Mouse (Mus musculus) erythroblast, embryonic 14.5 days (primary cell): ENCODE results near the gene Cd180. TPM values are rescaled to one million over a fixed set of nuclear protein-coding genes. Genes with fewer than 3 reads are reported as not detected.
A peak's percentile ranks its signal among the peaks of the same experiment; 100 is the strongest.
"Not testable (repeated sequence)": the region's sequence is repeated elsewhere in the genome, so short reads cannot be mapped to it uniquely, and the experiment has no call there.

Source experiments
- H3K27me3 ChIP-seq: 2 replicates; pipeline ENCODE4 v1.6.1; 2012; ENCODE audit warnings: inconsistent platforms; ENCODE audit not compliant: control insufficient read depth
- H3K36me3 ChIP-seq: 2 replicates; pipeline ENCODE4 v1.6.1; 2012; ENCODE audit warnings: mild to moderate bottlenecking, inconsistent platforms; ENCODE audit not compliant: control insufficient read depth
- H3K4me1 ChIP-seq: 2 replicates; pipeline ENCODE4 v1.6.1; 2012; ENCODE audit warnings: inconsistent platforms; ENCODE audit not compliant: control insufficient read depth
- H3K4me3 ChIP-seq: replicated peaks from 2 replicates; pipeline ENCODE3; 2012; ENCODE audit warnings: moderate library complexity, mild to moderate bottlenecking, inconsistent platforms
- H3K9me3 ChIP-seq: 2 replicates; pipeline ENCODE4 v1.6.1; 2012; ENCODE audit warnings: low read length, inconsistent platforms, mixed read lengths; ENCODE audit not compliant: control insufficient read depth
- GATA1 ChIP-seq: IDR thresholded peaks from 2 replicates; pipeline ENCODE4 v1.6.1; 2012; ENCODE audit warnings: low read length, inconsistent platforms, mixed read lengths
- TAL1 ChIP-seq: IDR thresholded peaks from 3 replicates; pipeline ENCODE4 v1.6.1; 2012; ENCODE audit warnings: low read length, inconsistent platforms, mixed read lengths
- polyA plus RNA-seq: library from polyadenylated mRNA; stranded (reverse); fragments of >175 nt; gene quantifications from 2 replicates; pipeline ENCODE4 v1.2.3, GENCODE M21; 2012

The Cd180 gene
- polyA plus RNA-seq, 1 experiment: not detected

DNA sequence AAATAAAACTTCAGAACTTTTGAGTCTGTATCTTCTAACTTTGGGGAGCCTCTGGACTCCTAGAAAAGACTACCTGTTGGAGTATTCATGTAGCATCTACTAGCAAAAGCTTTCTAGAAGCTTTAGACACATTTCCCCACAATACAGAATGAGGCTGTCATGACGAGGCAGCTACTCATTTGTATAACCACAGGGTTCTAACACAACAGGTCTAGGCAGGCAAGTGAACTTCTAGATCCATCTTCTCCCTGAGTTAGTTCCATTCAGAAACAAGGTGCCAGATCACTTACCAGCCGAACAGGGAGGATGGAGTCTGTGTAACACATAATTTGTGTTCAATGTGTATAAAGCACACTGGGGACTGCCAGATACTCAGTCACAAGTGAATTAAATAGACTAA is 32.5 kb downstream of the Cd180 start:
- no peaks in the 10 kb centered on the region for H3K36me3 ChIP-seq
- TF ChIP-seq TAL1 (no peak), GATA1 (no peak)
- H3K4me1 ChIP-seq: peaks cover 17% of the 10 kb centered on the region
- no peaks in the 10 kb centered on the region; the same call in 1 of the 2 replicates for H3K27me3 ChIP-seq
- H3K4me3 ChIP-seq: no peak overlapping the region
- H3K9me3 ChIP-seq: no peaks in the 10 kb centered on the region

DNA sequence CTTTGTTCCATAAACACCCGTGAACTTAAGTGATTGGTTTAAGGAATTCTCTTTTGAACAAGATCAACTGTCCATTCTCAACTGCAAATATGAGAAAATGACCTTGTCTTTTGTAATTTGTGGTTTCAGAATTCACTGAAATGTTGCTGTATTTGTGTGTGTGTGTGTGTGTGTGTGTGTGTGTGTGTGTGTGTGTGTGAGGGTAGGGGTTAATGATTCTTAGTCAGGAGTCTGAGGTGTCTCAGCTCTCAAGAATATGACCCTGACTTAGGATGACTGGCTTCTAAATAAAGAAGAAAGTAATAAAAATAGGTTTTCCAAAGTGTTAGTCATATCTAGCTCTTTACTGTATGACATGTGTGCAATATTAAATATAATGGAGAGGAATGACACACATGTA is 33.5 kb downstream of the Cd180 start:
- Histone ChIP-seq H3K36me3 (no peaks in the 10 kb centered on the region), H3K27me3 (no peaks in the 10 kb centered on the region; the same call in 1 of the 2 replicates), H3K9me3 (no peaks in the 10 kb centered on the region), H3K4me1 (peaks cover 17% of the 10 kb centered on the region), H3K4me3 (no peak overlapping the region)
- TF ChIP-seq GATA1 (no peak), TAL1 (no peak)

DNA sequence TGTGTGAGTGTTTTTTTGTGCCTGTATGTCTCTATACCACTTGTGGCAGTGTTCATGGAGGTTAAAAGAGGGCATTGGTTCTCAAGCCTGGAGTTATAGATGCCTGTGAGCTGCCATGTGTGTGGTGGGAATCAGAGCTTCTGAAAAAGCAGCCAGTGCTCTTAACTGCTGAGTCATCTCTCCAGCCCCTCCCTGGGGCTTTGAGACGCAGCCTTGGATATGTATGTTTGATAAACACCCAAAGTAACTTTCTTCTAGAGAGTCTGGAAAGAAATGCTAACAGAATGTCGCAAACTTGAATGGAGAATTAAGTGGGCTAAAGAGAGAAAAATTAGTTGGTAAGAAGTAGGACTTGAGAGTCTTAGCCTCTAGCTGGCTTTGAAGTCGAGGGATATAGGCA is 34.7 kb downstream of the Cd180 start:
- no peaks in the 10 kb centered on the region; the same call in 1 of the 2 replicates for H3K27me3 ChIP-seq
- H3K4me3 ChIP-seq: no peak overlapping the region
- no peaks in the 10 kb centered on the region for H3K36me3 ChIP-seq
- peaks cover 17% of the 10 kb centered on the region for H3K4me1 ChIP-seq
- H3K9me3 ChIP-seq: no peaks in the 10 kb centered on the region
- TF ChIP-seq GATA1: no peak
- TF ChIP-seq TAL1: no peak

DNA sequence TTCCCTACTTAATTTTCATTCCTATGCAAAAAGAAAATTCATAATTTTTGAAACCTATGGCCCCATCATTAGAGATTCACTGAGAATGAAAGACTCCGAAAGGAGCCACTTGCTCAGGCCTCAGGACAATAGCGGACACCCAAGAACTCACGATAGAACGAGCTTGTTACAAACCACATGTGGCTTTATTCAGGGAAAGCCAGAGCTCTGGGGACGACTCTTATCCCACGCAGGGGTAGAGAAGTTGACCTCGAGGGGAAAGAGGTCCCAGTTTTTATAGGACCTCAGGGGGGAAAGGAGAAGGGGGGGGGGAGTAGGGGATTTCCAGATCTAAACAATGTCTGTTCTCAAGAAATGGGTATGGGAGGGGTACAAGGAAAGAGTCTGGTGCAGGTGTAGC is 35.6 kb downstream of the Cd180 start:
- not testable (repeated sequence) for H3K36me3 ChIP-seq, H3K9me3 ChIP-seq, H3K27me3 ChIP-seq

DNA sequence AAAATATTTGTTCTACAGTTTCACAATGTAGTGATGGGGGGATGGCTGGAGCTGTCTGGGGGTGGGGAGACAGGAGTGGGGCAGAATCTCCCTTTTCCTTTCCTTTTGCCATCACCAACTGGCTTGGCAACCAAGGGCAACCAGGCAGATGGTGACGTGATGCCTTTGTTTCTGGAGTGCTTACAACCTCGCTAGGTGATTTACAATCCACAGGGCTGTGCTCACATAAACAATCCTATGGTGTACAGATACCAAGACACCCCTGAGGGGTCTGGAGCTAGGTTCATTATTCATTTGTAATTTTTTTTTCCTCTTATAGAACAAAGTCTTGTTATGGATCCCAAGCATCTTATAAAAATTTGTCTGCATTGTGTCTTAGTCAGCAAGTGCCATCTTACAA is 39.7 kb downstream of the Cd180 start:
- Histone ChIP-seq H3K9me3 (no peaks in the 10 kb centered on the region), H3K36me3 (peaks cover 27% of the 10 kb centered on the region), H3K4me1 (peaks cover 20% of the 10 kb centered on the region), H3K27me3 (no peaks in the 10 kb centered on the region), H3K4me3 (no peak overlapping the region)
- TF ChIP-seq GATA1 (no peak), TAL1 (no peak)

More for the DNA sequence above, 35.6 kb downstream of the Cd180 start:
- peaks cover 18% of the 10 kb centered on the region for H3K4me1 ChIP-seq
- H3K4me3 ChIP-seq: not testable (repeated sequence)

DNA sequence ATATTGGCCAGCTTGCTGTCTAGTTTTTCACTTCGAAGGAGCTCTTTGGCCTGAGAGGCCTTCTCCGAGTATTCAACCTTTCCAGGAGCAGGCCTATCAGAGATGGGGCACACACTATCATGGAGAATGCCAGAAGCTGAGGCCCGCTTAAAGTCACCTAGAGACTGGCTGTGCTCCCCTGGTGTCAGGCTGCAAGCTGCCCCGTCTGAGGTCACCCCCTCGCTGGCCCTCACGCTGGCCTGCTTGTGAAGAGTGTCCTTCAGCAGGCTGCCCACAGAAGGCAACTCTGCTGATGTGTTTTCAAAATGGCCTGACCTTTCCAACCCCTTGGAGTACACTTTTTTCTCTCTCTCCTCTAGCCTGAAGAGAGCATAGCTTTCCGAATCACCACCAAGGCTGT is 44.5 kb downstream of the Cd180 start:
- Histone ChIP-seq H3K9me3 (no peaks in the 10 kb centered on the region), H3K27me3 (no peaks in the 10 kb centered on the region), H3K36me3 (peaks cover 39% of the 10 kb centered on the region), H3K4me1 (peaks cover 44% of the 10 kb centered on the region), H3K4me3 (no peak overlapping the region)
- TF ChIP-seq GATA1 (no peak), TAL1 (no peak)

DNA sequence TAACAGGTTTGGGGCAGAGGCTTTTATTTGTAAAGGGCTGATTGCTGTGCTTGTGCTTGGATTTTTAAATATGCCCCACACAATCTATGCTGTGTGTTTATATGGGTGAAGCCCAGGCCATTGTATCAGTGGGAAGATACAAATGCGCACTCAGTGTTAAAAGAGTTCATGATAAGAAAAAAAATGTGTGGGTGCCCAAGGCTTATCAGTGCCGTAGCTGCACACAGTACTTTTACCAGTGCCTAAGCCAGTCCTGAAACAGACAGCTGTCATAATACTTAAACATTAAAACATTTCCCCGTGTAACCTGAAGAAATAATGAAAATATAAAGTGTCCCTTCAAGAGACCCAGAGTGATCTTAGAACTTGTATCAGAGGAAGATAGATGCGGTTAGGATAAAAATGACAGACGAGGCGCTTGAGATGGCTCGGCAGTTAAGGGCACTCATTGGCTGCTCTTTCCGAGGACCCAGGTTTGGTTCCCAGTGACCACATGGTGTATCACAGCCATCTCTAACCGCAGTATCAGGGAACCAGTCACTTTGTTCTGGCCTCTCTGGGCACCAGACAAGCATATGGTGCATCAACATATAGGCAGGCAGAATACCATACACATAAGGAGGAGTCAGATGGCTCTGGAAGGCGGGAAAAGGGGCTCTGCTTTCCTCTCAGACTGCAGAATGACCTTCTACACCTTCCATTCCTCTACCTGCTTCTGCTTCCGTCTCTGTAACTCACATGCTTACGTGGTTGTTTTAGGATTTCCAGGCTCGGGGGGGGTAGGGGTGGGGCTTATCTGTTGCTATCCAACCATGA is 46.6 kb downstream of the Cd180 start:
- TF ChIP-seq GATA1: peak; percentile 63
- peak; percentile 53; the same call in 2 of the 3 replicates for TF ChIP-seq TAL1
- peak overlapping the region; percentile 51 for H3K4me3 ChIP-seq
- H3K9me3 ChIP-seq: no peaks in the 10 kb centered on the region
- peaks cover 49% of the 10 kb centered on the region for H3K4me1 ChIP-seq
- peaks cover 39% of the 10 kb centered on the region for H3K36me3 ChIP-seq
- H3K27me3 ChIP-seq: no peaks in the 10 kb centered on the region

DNA sequence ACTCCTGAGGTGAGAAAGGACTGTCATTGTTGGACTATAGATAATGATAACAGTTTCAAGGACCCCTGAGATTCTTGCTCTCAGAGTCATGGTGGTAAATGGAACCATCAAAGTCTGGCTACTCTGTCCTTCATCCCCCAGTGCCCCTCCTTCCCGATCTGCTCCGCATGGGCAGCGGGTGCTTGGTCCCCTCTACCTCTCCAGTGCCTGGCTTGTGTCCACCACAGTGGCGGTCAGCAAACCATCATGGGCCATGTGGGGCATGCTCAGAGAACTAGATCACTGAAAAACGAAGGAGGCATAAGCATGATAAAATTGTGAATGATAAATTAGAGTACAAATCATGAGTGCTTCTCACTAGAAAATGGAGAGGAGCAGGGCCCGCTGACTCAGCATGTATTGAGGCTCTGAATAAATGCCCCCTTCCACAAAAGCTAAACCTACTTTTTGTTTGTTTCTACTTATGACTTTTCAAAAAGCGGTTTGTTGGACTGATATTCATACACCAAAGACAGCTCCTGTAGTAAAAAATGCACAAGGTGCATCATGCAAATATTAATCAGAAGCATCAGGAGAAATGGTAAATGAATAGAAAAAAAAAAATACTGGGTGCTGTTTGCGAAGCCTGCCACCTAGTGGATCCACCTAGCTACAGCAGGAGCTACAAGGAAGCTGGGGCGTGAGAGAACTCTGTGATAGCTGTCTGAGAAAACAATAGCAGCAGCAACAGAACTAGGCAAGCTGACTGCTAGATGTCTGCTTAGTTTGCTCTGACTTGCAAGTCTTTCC is 51.3 kb downstream of the Cd180 start:
- no peaks in the 10 kb centered on the region for H3K9me3 ChIP-seq
- no peaks in the 10 kb centered on the region for H3K27me3 ChIP-seq
- no peak for TF ChIP-seq GATA1
- TF ChIP-seq TAL1: no peak
- H3K4me1 ChIP-seq: peaks cover 26% of the 10 kb centered on the region
- H3K4me3 ChIP-seq: no peak overlapping the region
- peaks cover 9% of the 10 kb centered on the region for H3K36me3 ChIP-seq

DNA sequence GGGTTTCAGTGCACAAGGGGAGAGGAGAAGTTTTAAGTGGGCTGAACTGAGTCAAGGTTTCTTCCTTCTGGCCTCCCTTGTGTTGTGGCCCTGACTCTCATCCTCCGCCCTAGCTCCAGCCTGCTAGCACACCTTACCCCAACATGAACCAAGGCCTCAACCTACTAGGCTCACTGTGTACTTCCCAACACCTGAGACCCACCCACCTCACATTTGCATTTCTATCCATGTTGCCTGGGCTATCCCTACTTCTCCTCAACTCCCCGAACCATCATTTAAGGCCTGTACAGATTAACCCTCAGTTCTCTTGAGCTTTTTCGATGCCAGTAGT is 51.9 kb downstream of the Cd180 start:
- Histone ChIP-seq H3K27me3 (no peaks in the 10 kb centered on the region), H3K4me1 (peaks cover 22% of the 10 kb centered on the region), H3K36me3 (peaks cover 13% of the 10 kb centered on the region), H3K9me3 (no peaks in the 10 kb centered on the region), H3K4me3 (no peak overlapping the region)
- TF ChIP-seq TAL1 (no peak), GATA1 (no peak)
